Mouse (Mus musculus) ES-Bruce4 (cell line): ENCODE measurements around the gene Cebpz. TPM values are rescaled to one million over a fixed set of nuclear protein-coding genes. Genes with fewer than 3 reads are reported as not detected.

Experiments used
- H3K27ac ChIP-seq: 2 replicates; pipeline ENCODE4 v1.5.1; 2012; ENCODE audit warnings: low read length, inconsistent platforms; ENCODE audit not compliant: insufficient read depth
- H3K27me3 ChIP-seq: 2 replicates; pipeline ENCODE4 v1.6.1; 2012; ENCODE audit warnings: mild to moderate bottlenecking, low read length, inconsistent platforms; ENCODE audit not compliant: control insufficient read depth, poor library complexity, insufficient read depth, severe bottlenecking
- H3K36me3 ChIP-seq: 2 replicates; pipeline ENCODE4 v1.6.1; 2012; ENCODE audit warnings: inconsistent platforms, mild to moderate bottlenecking, low read length, moderate library complexity; ENCODE audit not compliant: control insufficient read depth, poor library complexity, insufficient read depth, severe bottlenecking
- H3K4me1 ChIP-seq: one replicate; pipeline ENCODE4 v1.8.1; 2011; ENCODE audit warnings: low read length; ENCODE audit not compliant: control insufficient read depth, insufficient read depth
- H3K4me3 ChIP-seq: 2 replicates; pipeline ENCODE4 v1.5.1; 2011; ENCODE audit warnings: low read depth, mild to moderate bottlenecking, low read length
- H3K9ac ChIP-seq: 2 replicates; pipeline ENCODE4 v1.6.1; 2012; ENCODE audit warnings: low read depth, mild to moderate bottlenecking, inconsistent platforms; ENCODE audit not compliant: poor library complexity, severe bottlenecking
- H3K9me3 ChIP-seq: replicated peaks from 2 replicates; pipeline ENCODE4 v1.6.1; 2012; ENCODE audit warnings: mild to moderate bottlenecking, low read length, inconsistent platforms; ENCODE audit not compliant: control insufficient read depth, poor library complexity, insufficient read depth, severe bottlenecking
- CTCF ChIP-seq: IDR thresholded peaks from one replicate; pipeline ENCODE4 v1.8.1; 2011; ENCODE audit warnings: low read depth, low read length
- EP300 ChIP-seq: IDR thresholded peaks from 2 replicates; pipeline ENCODE4 v1.6.1; 2011; ENCODE audit warnings: low read depth, low read length; ENCODE audit not compliant: insufficient read depth
- POLR2A ChIP-seq: IDR thresholded peaks from one replicate; pipeline ENCODE4 v1.8.1; 2011; ENCODE audit warnings: low read length; ENCODE audit not compliant: insufficient read depth
- polyA plus RNA-seq: library from polyadenylated mRNA; stranded (reverse); fragments of >200 nt; gene quantifications from 2 replicates; pipeline ENCODE4 v1.2.4, GENCODE M21; 2011; ENCODE audit warnings: low read depth; ENCODE audit not compliant: missing spikeins, insufficient read depth, insufficient read length

The Cebpz gene
- polyA plus RNA-seq = 120 and 124 TPM in 2 replicates

DNA sequence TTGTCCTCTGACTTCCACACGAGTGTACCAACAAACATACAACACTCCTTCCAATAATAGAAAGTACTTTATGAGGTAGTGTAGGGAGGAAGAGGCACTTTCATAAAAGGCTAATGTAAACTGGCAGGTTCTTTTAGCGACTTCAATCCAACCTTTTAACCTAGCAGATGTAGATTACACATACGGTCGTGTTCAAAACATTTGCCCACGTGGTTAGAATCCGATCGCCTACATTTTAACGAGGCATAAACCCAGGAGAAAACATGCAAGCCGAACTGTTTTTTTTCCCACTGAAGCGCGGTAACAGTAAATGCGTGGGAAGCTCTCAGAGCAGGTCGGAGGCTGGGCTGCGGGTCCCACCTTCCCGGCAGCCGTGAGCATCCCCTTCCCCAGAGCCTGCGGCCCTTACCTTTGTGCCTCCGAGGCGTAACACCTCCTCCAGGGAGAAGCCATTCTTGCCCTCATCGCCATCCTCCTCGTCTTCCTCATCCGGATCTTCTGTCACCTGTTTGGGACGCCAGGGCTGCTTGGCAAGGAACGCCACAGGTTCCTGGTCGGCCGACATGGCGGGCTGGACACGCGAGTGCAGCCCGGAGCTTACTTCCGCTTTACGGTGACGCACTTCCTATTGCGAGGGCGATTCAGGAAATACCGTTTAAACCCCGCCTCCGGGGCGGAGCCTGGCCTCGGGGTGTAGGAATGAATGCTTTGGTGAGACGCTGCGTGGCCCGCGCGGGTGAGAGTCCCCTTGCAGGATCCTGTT is at the start of gene Cebpz, which contains the start of gene Ndufaf7:
Cebpz (minus strand) TSS at position 601 of the 763 bp plus-strand sequence.
Ndufaf7 (plus strand) TSS at position 671 of the 763 bp plus-strand sequence.
- Histone ChIP-seq H3K4me3 (peak within 1 kb of the TSS; percentile 85), H3K9ac (peak within 1 kb of the TSS; percentile 51), H3K36me3 (peaks cover 39% of the 10 kb centered on the region), H3K4me1 (no peaks in the 10 kb centered on the region), H3K27me3 (no peaks in the 10 kb centered on the region), H3K27ac (no peak within 1 kb of the TSS), H3K9me3 (no peaks in the 10 kb centered on the region)
- TF ChIP-seq EP300 (0 out of 2 replicates have a peak, but pooled peaks have one; percentile 12), CTCF (no peak), POLR2A (peak; percentile 81)

GRCm38 (mm10) chr17:78983736-78984135 is 46.9 kb upstream of the Cebpz start:
- peaks cover 5% of the 10 kb centered on the region; the same call in 1 of the 2 replicates for H3K36me3 ChIP-seq
- TF ChIP-seq CTCF (no peak), POLR2A (no peak), EP300 (no peak)
- no peaks in the 10 kb centered on the region for H3K9me3 ChIP-seq

DNA sequence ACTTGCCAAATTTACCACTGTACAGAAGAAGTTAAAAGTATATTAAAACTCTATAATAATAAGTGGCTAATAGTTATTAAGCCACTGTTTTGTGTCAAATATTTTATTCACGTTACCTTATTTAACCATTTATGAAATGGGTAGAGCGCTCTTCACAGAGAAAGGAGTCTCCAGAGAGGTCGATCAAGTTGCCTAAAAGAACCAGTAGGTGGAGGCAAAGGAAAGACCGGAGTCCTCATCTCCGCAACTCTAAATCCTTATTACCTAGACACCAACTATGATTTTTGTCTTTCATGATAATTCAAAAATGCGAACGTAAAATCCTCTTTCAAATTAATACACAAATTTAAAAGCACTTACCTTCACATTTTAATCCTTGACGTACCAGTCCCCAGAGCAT is 46.3 kb upstream of the Cebpz start:
- no peaks in the 10 kb centered on the region for H3K4me1 ChIP-seq
- H3K4me3 ChIP-seq = no peak overlapping the region
- H3K9me3 ChIP-seq = no peaks in the 10 kb centered on the region
- no peak overlapping the region for H3K9ac ChIP-seq
- TF ChIP-seq CTCF (no peak), EP300 (no peak), POLR2A (no peak)
- no peak overlapping the region for H3K27ac ChIP-seq
- no peaks in the 10 kb centered on the region for H3K27me3 ChIP-seq
- peaks cover 5% of the 10 kb centered on the region; the same call in 1 of the 2 replicates for H3K36me3 ChIP-seq

More at GRCm38 (mm10) chr17:78983736-78984135, 46.9 kb upstream of the Cebpz start:
- Histone ChIP-seq H3K4me3 (no peak overlapping the region), H3K27ac (no peak overlapping the region), H3K27me3 (no peaks in the 10 kb centered on the region), H3K9ac (no peak overlapping the region), H3K4me1 (no peaks in the 10 kb centered on the region)

GRCm38 (mm10) chr17:78968500-78968899 is 31.6 kb upstream of the Cebpz start:
- no peak overlapping the region for H3K4me3 ChIP-seq

DNA sequence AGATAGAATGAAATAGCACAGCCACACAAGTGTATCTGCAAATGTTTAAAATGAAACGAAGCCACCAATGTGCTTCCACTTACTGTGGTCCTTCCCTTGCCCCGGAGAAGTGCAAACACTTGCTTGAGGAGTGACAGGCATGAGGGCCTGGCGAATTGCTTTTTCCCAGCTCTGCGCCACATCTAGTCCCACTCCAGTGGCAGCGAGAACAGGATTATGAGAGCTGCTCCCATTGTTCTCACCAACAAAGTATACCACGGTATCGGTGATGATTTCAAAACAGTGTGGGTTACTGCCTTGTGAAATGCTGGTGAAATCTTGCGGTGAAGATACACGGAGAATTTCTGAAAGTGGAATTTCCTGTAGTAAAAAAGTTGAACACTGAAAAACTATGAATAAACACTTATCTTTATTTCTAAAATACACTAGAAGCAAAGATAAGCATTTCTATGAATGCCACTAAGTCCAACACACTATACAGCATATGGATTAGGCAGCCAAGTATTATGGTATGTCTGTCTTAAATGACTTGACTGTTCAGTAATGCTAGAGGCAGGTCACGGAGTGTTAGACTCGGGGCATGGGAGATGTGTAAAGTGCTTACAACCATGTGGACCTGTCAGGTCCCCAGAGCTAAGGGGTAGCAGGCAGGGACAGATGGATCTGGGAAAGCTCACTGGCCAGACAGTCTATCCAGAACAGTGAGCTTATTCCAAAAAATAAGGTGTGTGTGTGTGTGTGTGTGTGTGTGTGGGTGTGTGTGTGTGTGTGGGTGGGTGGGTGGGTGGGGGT is 29.4 kb upstream of the Cebpz start:
- Histone ChIP-seq H3K4me1 (no peaks in the 10 kb centered on the region), H3K36me3 (no peaks in the 10 kb centered on the region; the same call in 1 of the 2 replicates), H3K9ac (no peak overlapping the region), H3K4me3 (no peak overlapping the region), H3K27me3 (no peaks in the 10 kb centered on the region), H3K9me3 (no peaks in the 10 kb centered on the region), H3K27ac (no peak overlapping the region)
- TF ChIP-seq EP300 = no peak
- TF ChIP-seq POLR2A = no peak
- no peak for TF ChIP-seq CTCF

More at GRCm38 (mm10) chr17:78968500-78968899, 31.6 kb upstream of the Cebpz start:
- Histone ChIP-seq H3K9me3 (no peaks in the 10 kb centered on the region), H3K9ac (no peak overlapping the region), H3K27ac (no peak overlapping the region), H3K36me3 (no peaks in the 10 kb centered on the region; the same call in 1 of the 2 replicates), H3K27me3 (no peaks in the 10 kb centered on the region), H3K4me1 (no peaks in the 10 kb centered on the region)
- TF ChIP-seq POLR2A (no peak), EP300 (no peak), CTCF (no peak)

GRCm38 (mm10) chr17:78964387-78964786 is 27.5 kb upstream of the Cebpz start:
- Histone ChIP-seq H3K36me3 (no peaks in the 10 kb centered on the region; the same call in none of the 2 replicates), H3K9me3 (no peaks in the 10 kb centered on the region), H3K9ac (no peak overlapping the region), H3K27ac (no peak overlapping the region), H3K4me3 (no peak overlapping the region), H3K4me1 (no peaks in the 10 kb centered on the region), H3K27me3 (no peaks in the 10 kb centered on the region)
- TF ChIP-seq EP300 (no peak), CTCF (no peak), POLR2A (no peak)
